In the genomic region with DNA sequence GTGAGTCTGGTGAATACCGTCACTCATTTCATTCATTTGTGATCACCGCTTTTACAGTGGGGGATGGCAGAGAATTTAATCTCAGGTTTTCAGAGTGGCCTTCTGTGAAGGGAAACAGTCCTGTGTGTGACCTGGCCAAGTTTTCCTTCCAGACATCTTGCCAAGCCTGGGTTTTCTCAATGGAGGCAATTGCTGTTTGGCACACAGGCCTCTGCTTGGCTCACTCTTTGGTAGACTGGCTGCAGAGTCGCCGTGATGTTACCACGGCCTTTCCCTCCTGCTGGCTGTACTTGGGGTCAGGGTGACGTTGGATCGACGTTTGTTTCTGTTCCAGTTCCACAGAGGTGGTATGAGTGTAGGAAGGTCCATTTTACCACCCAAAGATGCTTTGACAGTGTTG, we compare ENCODE assay signal across 20 mouse cellular contexts. TPM values are rescaled to one million over a fixed set of nuclear protein-coding genes. Genes with fewer than 3 reads are reported as not detected.
DNase-seq lines count a peak whose midpoint lies in the region; ATAC-seq and TF ChIP-seq lines count a peak whose summit lies in the region.
"Had no signal": no experiment of that assay in that cellular context is flagged by ENCODE, and none has a peak within 500 bp of the region (broad histone marks: within the 10 kb centered on the region; RNA-seq: fewer than 3 reads in every experiment).

No protein-coding gene starts in this region.

- no peak overlapping the region for H3K9ac ChIP-seq in forebrain, postnatal 0 days
- no peak overlapping the region for H3K9ac ChIP-seq in forebrain, embryonic 15.5 days (replicated peaks)
- H3K9ac ChIP-seq: embryonic facial prominence, embryonic 12.5 days; midbrain, embryonic 13.5 days; neural tube, embryonic 12.5 days had no signal

- no peak overlapping the region for H3K27ac ChIP-seq in forebrain, postnatal 0 days (ENCODE audit: low read depth, low read length)
- H3K27ac ChIP-seq in forebrain, embryonic 15.5 days (replicated peaks) = no peak overlapping the region
- H3K27ac ChIP-seq: embryonic facial prominence, embryonic 12.5 days; heart, embryonic 10.5 days; midbrain, embryonic 13.5 days; neural tube, embryonic 12.5 days; stomach, postnatal 0 days had no signal

- ATAC-seq in forebrain, postnatal 0 days = no peak
- ATAC-seq in forebrain, embryonic 15.5 days (replicated peaks) = no peak
- ATAC-seq: intestine, postnatal 0 days; midbrain, embryonic 13.5 days had no signal

- no peaks in the 10 kb centered on the region for H3K4me1 ChIP-seq in forebrain, postnatal 0 days (ENCODE audit: insufficient read depth)
- H3K4me1 ChIP-seq in forebrain, embryonic 15.5 days = peaks cover 2% of the 10 kb centered on the region; the same call in 1 of the 2 replicates
- H3K4me1 ChIP-seq: embryonic facial prominence, embryonic 12.5 days; heart, embryonic 10.5 days; midbrain, embryonic 13.5 days; neural tube, embryonic 12.5 days had no signal

- peak; percentile 46 for DNase-seq in adrenal gland, postnatal 10 days
- DNase-seq in adrenal gland, postnatal 25 days = no peak
- peak; percentile 17 for DNase-seq in forebrain, postnatal 0 days
- DNase-seq in left cerebral cortex, postnatal 4 days = peak; percentile 38
- no peak for DNase-seq in left cerebral cortex, adult 18-20 months (ENCODE audit: low spot score in 2 of 2)
- DNase-seq in frontal cortex, postnatal 25 days (ENCODE audit: low spot score in 2 of 2) = no peak
- DNase-seq: heart, postnatal 4 days; kidney, postnatal 25 days; lung, adult 18-20 months; lung, postnatal 10 days; right cerebral cortex, postnatal 14 days; thymus, adult 2 months; thymus, postnatal 4 days had no signal

- H3K9me3 ChIP-seq in forebrain, postnatal 0 days (ENCODE audit: low read length) = no peaks in the 10 kb centered on the region
- no peaks in the 10 kb centered on the region for H3K9me3 ChIP-seq in forebrain, embryonic 15.5 days
- H3K9me3 ChIP-seq: embryonic facial prominence, embryonic 12.5 days; heart, embryonic 10.5 days; midbrain, embryonic 13.5 days; neural tube, embryonic 12.5 days had no signal

- no peaks in the 10 kb centered on the region for H3K27me3 ChIP-seq in forebrain, postnatal 0 days (ENCODE audit: insufficient read depth, low read length)
- H3K27me3 ChIP-seq in forebrain, embryonic 15.5 days = no peaks in the 10 kb centered on the region
- H3K27me3 ChIP-seq: embryonic facial prominence, embryonic 12.5 days; midbrain, embryonic 13.5 days; neural tube, embryonic 12.5 days had no signal

- no peak overlapping the region for H3K4me2 ChIP-seq in forebrain, postnatal 0 days (ENCODE audit: low read depth)
- H3K4me2 ChIP-seq in forebrain, embryonic 15.5 days (replicated peaks) = no peak overlapping the region
- H3K4me2 ChIP-seq: embryonic facial prominence, embryonic 12.5 days; midbrain, embryonic 13.5 days; neural tube, embryonic 12.5 days had no signal

- no peak for TF ChIP-seq CTCF in forebrain, postnatal 0 days (IDR thresholded peaks at IDR 0.05; ENCODE audit: low read depth)

- 65% methylated on average over 8 of the region's 8 CpGs for WGBS in forebrain, postnatal 0 days
- WGBS in forebrain, embryonic 15.5 days = 84% methylated on average over 8 of the region's 8 CpGs

- H3K4me3 ChIP-seq in forebrain, postnatal 0 days (ENCODE audit: low read depth, low read length) = no peak overlapping the region
- no peak overlapping the region for H3K4me3 ChIP-seq in forebrain, embryonic 15.5 days
- H3K4me3 ChIP-seq: embryonic facial prominence, embryonic 12.5 days; heart, embryonic 10.5 days; midbrain, embryonic 13.5 days; neural tube, embryonic 12.5 days had no signal

- intact Hi-C loops in left cerebral cortex, postnatal 4 days (cut with DNase I) = no loop called here

- peaks cover 5% of the 10 kb centered on the region; the same call in 1 of the 2 replicates for H3K36me3 ChIP-seq in forebrain, postnatal 0 days (ENCODE audit: insufficient read depth)
- no peaks in the 10 kb centered on the region for H3K36me3 ChIP-seq in forebrain, embryonic 15.5 days

RNA-seq across cellular contexts. Expression of a gene that starts 15.5 kb away (rescaled TPM):
- total RNA-seq in adrenal gland, postnatal 10 days (2021) = 10 to 100 TPM; 19.9 to 21.0 TPM
- total RNA-seq in adrenal gland, postnatal 25 days (2021) = 29.8 and 34.1 TPM in 2 replicates
- total RNA-seq in forebrain, postnatal 0 days (2014; rRNA removed) = 44.8 and 52.9 TPM in 2 replicates
- 23.3 and 53.5 TPM in 2 replicates for polyA plus RNA-seq in forebrain, postnatal 0 days (2015; fragmentation: Nextera tagmentation; extraction: Ambion mirVana)
- 53.6 and 54.7 TPM in 2 replicates for polyA plus RNA-seq in forebrain, embryonic 15.5 days (2015; fragmentation: Nextera tagmentation; extraction: Ambion mirVana)
- total RNA-seq in left cerebral cortex, postnatal 4 days (2021) = 10 to 100 TPM; 52.7 to 58.4 TPM
- 10 to 100 TPM; 56.5 to 62.9 TPM for total RNA-seq in left cerebral cortex, adult 18-20 months (2021)

Comparison
In these comparisons a context has a peak if more than half of its experiments do, and no peak if none do; other contexts are left out.
1. DNase-seq: peak in adrenal gland, postnatal 10 days (single experiment), forebrain, postnatal 0 days (single experiment) and left cerebral cortex, postnatal 4 days (single experiment); none in adrenal gland, postnatal 25 days (single experiment), left cerebral cortex, adult 18-20 months (0 of 2) and frontal cortex, postnatal 25 days (0 of 2).